Mouse (Mus musculus) liver, postnatal 0 days (tissue): ENCODE measurements around the gene Cggbp1. TPM values are rescaled to one million over a fixed set of nuclear protein-coding genes. Genes with fewer than 3 reads are reported as not detected.
A peak's percentile ranks its signal among the peaks of the same experiment; 100 is the strongest.

Experiments
- ATAC-seq: fragments of 200-750 bp; cut with Nextera tagmentation; 2 replicates; pipeline ENCODE4 v1.8.0; 2017; ENCODE audit warnings: mild to moderate bottlenecking, moderate library complexity
- DNase-seq: peaks from one replicate; pipeline ENCODE4 v3.0.0-alpha.2; 2016
- H3K27ac ChIP-seq: fragments of 300-500 bp; sonication (generic); 2 replicates; pipeline ENCODE4 v1.5.1; 2014; ENCODE audit warnings: antibody characterized with exemption, moderate library complexity, mild to moderate bottlenecking, low read depth
- H3K27me3 ChIP-seq: fragments of 300-500 bp; sonication (generic); 2 replicates; pipeline ENCODE4 v1.6.1; 2014; ENCODE audit warnings: low read length, control low read depth, mixed read lengths; ENCODE audit not compliant: insufficient read depth
- H3K36me3 ChIP-seq: fragments of 300-500 bp; sonication (generic); replicated peaks from 2 replicates; pipeline ENCODE4 v1.6.1; 2014; ENCODE audit warnings: mild to moderate bottlenecking, control low read depth, low read length, moderate library complexity, mixed read lengths; ENCODE audit not compliant: insufficient read depth
- H3K4me1 ChIP-seq: fragments of 300-500 bp; sonication (generic); 2 replicates; pipeline ENCODE4 v1.6.1; 2014; ENCODE audit warnings: antibody characterized with exemption, mild to moderate bottlenecking, control low read depth; ENCODE audit not compliant: insufficient read depth
- H3K4me2 ChIP-seq: fragments of 300-500 bp; sonication (generic); 2 replicates; pipeline ENCODE4 v1.6.1; 2014; ENCODE audit warnings: low read depth, mild to moderate bottlenecking, low read length, moderate library complexity, mixed read lengths
- H3K4me3 ChIP-seq: fragments of 300-500 bp; sonication (generic); 2 replicates; pipeline ENCODE4 v1.5.1; 2014; ENCODE audit warnings: low read depth, low read length
- H3K9ac ChIP-seq: fragments of 300-500 bp; sonication (generic); replicated peaks from 2 replicates; pipeline ENCODE4 v1.6.1; 2014; ENCODE audit warnings: mild to moderate bottlenecking, moderate library complexity
- H3K9me3 ChIP-seq: fragments of 300-500 bp; sonication (generic); 2 replicates; pipeline ENCODE4 v1.6.1; 2016; ENCODE audit warnings: mild to moderate bottlenecking, control low read depth, low read length, mixed read lengths
- CTCF ChIP-seq: sonication (generic); IDR thresholded peaks from 2 replicates; pipeline ENCODE4 v1.5.1; 2016; ENCODE audit warnings: antibody characterized with exemption, low read depth
- EP300 ChIP-seq: IDR thresholded peaks from 2 replicates; pipeline ENCODE4 v1.6.1; 2016; ENCODE audit warnings: antibody characterized with exemption, low read depth, mild to moderate bottlenecking
- WGBS: fragments of 180-500 bp; shearing (Covaris S2); extraction: QIAGEN DNeasy Blood & Tissue Kit; methylation state at CpG from one replicate; pipeline ENCODE4 v1.1.7; 2014; ENCODE audit not compliant: insufficient replicate concordance; 5-methylcytosine and 5-hydroxymethylcytosine counted together
- polyA plus RNA-seq: library from polyadenylated mRNA; unstranded; fragments of >200 nt; fragmentation: Nextera tagmentation; extraction: Ambion mirVana; gene quantifications from 2 replicates; pipeline ENCODE4 v1.2.1, GENCODE M21; 2015

The Cggbp1 gene
- polyA plus RNA-seq, 1 experiment from 2014 or later, result 23.8 TPM

GRCm38 (mm10) chr16:64877314-64877713 lies 25.5 kb downstream of the Cggbp1 start:
- no peak for ATAC-seq
- DNase-seq, result no peak
- 72% methylated on average over 3 of the region's 3 CpGs for WGBS

GRCm38 (mm10) chr16:64878611-64879132 lies 26.9 kb downstream of the Cggbp1 start:
- 84% methylated on average over 3 of the region's 3 CpGs for WGBS
- no peaks in the 10 kb centered on the region for H3K9me3 ChIP-seq
- TF ChIP-seq CTCF (peak; percentile 18; the same call in 1 of the 2 replicates), EP300 (no peak)
- H3K4me2 ChIP-seq, result no peak overlapping the region
- no peak overlapping the region for H3K27ac ChIP-seq
- H3K4me1 ChIP-seq, result peaks cover under 1% of the 10 kb centered on the region; the same call in 1 of the 2 replicates
- no peaks in the 10 kb centered on the region for H3K36me3 ChIP-seq
- H3K9ac ChIP-seq, result no peak overlapping the region
- ATAC-seq (no peak), DNase-seq (no peak)
- no peak overlapping the region for H3K4me3 ChIP-seq
- H3K27me3 ChIP-seq, result no peaks in the 10 kb centered on the region

More at GRCm38 (mm10) chr16:64877314-64877713, 25.5 kb downstream of the Cggbp1 start:
- no peaks in the 10 kb centered on the region for H3K36me3 ChIP-seq
- H3K4me2 ChIP-seq, result no peak overlapping the region
- TF ChIP-seq CTCF (no peak), EP300 (no peak)
- H3K9ac ChIP-seq, result no peak overlapping the region
- H3K9me3 ChIP-seq, result no peaks in the 10 kb centered on the region
- no peaks in the 10 kb centered on the region for H3K4me1 ChIP-seq
- no peak overlapping the region for H3K4me3 ChIP-seq
- no peak overlapping the region for H3K27ac ChIP-seq
- H3K27me3 ChIP-seq, result no peaks in the 10 kb centered on the region

- H3K9me3 ChIP-seq, result no peaks in the 10 kb centered on the region
- H3K27me3 ChIP-seq, result no peaks in the 10 kb centered on the region
- ATAC-seq (no peak), DNase-seq (no peak)
- H3K9ac ChIP-seq, result no peak overlapping the region
- H3K4me2 ChIP-seq, result no peak overlapping the region
- no peak for TF ChIP-seq CTCF
- no peak for TF ChIP-seq EP300
- no peak overlapping the region for H3K4me3 ChIP-seq
- H3K27ac ChIP-seq, result no peak overlapping the region
- WGBS, result 30% methylated on average over 5 of the region's 5 CpGs
- peaks cover 8% of the 10 kb centered on the region; the same call in 1 of the 2 replicates for H3K4me1 ChIP-seq
- H3K36me3 ChIP-seq, result no peaks in the 10 kb centered on the region
Observed at GRCm38 (mm10) chr16:64879735-64880134, 27.9 kb downstream of the Cggbp1 start.

- ATAC-seq (no peak), DNase-seq (no peak)
- no peak for TF ChIP-seq EP300
- no peak for TF ChIP-seq CTCF
- Histone ChIP-seq H3K4me3 (no peak overlapping the region), H3K9me3 (no peaks in the 10 kb centered on the region), H3K9ac (no peak overlapping the region), H3K36me3 (no peaks in the 10 kb centered on the region), H3K4me2 (no peak overlapping the region), H3K27ac (no peak overlapping the region), H3K4me1 (peaks cover 8% of the 10 kb centered on the region; the same call in 1 of the 2 replicates), H3K27me3 (no peaks in the 10 kb centered on the region)
- WGBS, result 66% methylated on average over 3 of the region's 3 CpGs
Observed at GRCm38 (mm10) chr16:64880986-64881385, 29.2 kb downstream of the Cggbp1 start.

GRCm38 (mm10) chr16:64881442-64881841 lies 29.6 kb downstream of the Cggbp1 start:
- Histone ChIP-seq H3K4me1 (peaks cover 8% of the 10 kb centered on the region; the same call in 1 of the 2 replicates), H3K36me3 (no peaks in the 10 kb centered on the region), H3K9ac (no peak overlapping the region), H3K9me3 (no peaks in the 10 kb centered on the region), H3K27ac (no peak overlapping the region), H3K27me3 (no peaks in the 10 kb centered on the region), H3K4me3 (no peak overlapping the region), H3K4me2 (no peak overlapping the region)
- ATAC-seq (no peak), DNase-seq (no peak)
- WGBS, result 61% methylated on average over 2 of the region's 2 CpGs
- TF ChIP-seq CTCF (no peak), EP300 (no peak)

- TF ChIP-seq CTCF (no peak), EP300 (no peak)
- DNase-seq, result no peak
- H3K4me2 ChIP-seq, result peak overlapping the region; percentile 22; the same call in 1 of the 2 replicates
- H3K27ac ChIP-seq, result 0 out of 2 replicates have a peak overlapping the region, but pooled peaks have one; percentile 4
- no peak for ATAC-seq
- H3K4me3 ChIP-seq, result no peak overlapping the region
- 45% methylated on average over 5 of the region's 5 CpGs for WGBS
- H3K9me3 ChIP-seq, result no peaks in the 10 kb centered on the region; the same call in 1 of the 2 replicates
- H3K4me1 ChIP-seq, result peaks cover 8% of the 10 kb centered on the region; the same call in 1 of the 2 replicates
- no peaks in the 10 kb centered on the region for H3K27me3 ChIP-seq
- H3K36me3 ChIP-seq, result no peaks in the 10 kb centered on the region
- no peak overlapping the region for H3K9ac ChIP-seq
Observed at GRCm38 (mm10) chr16:64883896-64884295, 32.1 kb downstream of the Cggbp1 start.
